Mouse (Mus musculus): Measurements from ENCODE around the gene Dnajb4. TPM values are rescaled to one million over a fixed set of nuclear protein-coding genes. Genes with fewer than 3 reads are reported as not detected.

Gene Dnajb4
- polyA plus RNA-seq, 1 experiment from 2014 or later: 21.6 TPM

DNA sequence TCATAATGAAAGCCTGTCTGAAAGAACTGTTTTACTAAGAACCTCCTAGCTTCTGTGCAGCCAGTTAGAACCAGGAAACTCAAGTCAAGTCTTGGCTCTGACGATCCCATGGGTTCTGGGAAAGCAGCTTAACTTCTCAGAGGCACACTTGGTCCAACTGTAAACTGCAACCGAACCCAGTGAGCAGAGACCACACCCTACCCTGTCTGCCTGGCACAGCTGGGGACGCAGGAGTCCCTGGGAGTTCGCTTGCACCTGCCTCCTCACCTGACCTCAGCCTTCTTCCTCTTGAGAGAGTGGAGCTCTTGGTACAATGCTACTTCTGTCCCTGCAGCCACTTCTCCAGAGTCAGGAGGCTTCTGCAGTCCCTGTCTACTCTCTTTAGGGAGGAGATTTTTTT is 49.5 kb downstream of the Dnajb4 start:
- no peaks in the 10 kb centered on the region; the same call in 1 of the 2 replicates for H3K4me1 ChIP-seq (ENCODE audit: control insufficient read depth, insufficient read depth, low read length)
- H3K4me3 ChIP-seq (ENCODE audit: low read depth, low read length): no peak overlapping the region
- 65% methylated on average over 4 of the region's 4 CpGs for WGBS
- H3K27me3 ChIP-seq (replicated peaks; ENCODE audit: control insufficient read depth, insufficient read depth, low read length): peaks cover 5% of the 10 kb centered on the region
- H3K9me3 ChIP-seq (replicated peaks; ENCODE audit: control insufficient read depth, low read length): no peaks in the 10 kb centered on the region
- no peak overlapping the region for H3K27ac ChIP-seq (ENCODE audit: low read depth, low read length)
- no peak for DNase-seq (ENCODE audit: low spot score)
- no peak overlapping the region for H3K4me2 ChIP-seq (ENCODE audit: low read length)
- ATAC-seq: no peak
- H3K36me3 ChIP-seq (ENCODE audit: control insufficient read depth, insufficient read depth, low read length): no peaks in the 10 kb centered on the region
- H3K9ac ChIP-seq (ENCODE audit: low read length): no peak overlapping the region

DNA sequence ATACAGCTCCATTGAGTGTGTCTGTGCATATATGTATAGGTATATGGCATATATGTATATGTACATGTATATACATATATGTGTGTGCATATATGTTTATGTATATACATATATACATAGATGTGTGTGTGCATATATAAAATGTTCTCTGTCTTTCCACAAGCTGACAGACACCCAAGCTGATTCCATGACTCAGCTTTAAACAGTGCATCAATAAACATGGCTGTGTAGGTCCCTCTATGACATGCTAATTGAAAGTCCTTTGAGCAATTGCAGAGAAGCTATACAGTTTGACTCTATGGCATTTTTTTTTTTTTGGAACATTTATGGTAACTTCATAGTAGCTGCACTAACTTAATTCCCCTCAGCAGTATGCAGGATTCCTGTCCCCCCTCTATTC is 50.8 kb downstream of the Dnajb4 start:
- H3K9me3 ChIP-seq (replicated peaks; ENCODE audit: control insufficient read depth, low read length): no peaks in the 10 kb centered on the region
- DNase-seq (ENCODE audit: low spot score): no peak
- no peaks in the 10 kb centered on the region for H3K36me3 ChIP-seq (ENCODE audit: control insufficient read depth, insufficient read depth, low read length)
- no peak overlapping the region for H3K9ac ChIP-seq (ENCODE audit: low read length)
- no peak overlapping the region for H3K4me2 ChIP-seq (ENCODE audit: low read length)
- ATAC-seq: peak; percentile 40; the same call in 1 of the 2 replicates
- H3K27me3 ChIP-seq (replicated peaks; ENCODE audit: control insufficient read depth, insufficient read depth, low read length): no peaks in the 10 kb centered on the region
- H3K4me1 ChIP-seq (ENCODE audit: control insufficient read depth, insufficient read depth, low read length): no peaks in the 10 kb centered on the region; the same call in 1 of the 2 replicates
- no peak overlapping the region for H3K27ac ChIP-seq (ENCODE audit: low read depth, low read length)
- no peak overlapping the region for H3K4me3 ChIP-seq (ENCODE audit: low read depth, low read length)

DNA sequence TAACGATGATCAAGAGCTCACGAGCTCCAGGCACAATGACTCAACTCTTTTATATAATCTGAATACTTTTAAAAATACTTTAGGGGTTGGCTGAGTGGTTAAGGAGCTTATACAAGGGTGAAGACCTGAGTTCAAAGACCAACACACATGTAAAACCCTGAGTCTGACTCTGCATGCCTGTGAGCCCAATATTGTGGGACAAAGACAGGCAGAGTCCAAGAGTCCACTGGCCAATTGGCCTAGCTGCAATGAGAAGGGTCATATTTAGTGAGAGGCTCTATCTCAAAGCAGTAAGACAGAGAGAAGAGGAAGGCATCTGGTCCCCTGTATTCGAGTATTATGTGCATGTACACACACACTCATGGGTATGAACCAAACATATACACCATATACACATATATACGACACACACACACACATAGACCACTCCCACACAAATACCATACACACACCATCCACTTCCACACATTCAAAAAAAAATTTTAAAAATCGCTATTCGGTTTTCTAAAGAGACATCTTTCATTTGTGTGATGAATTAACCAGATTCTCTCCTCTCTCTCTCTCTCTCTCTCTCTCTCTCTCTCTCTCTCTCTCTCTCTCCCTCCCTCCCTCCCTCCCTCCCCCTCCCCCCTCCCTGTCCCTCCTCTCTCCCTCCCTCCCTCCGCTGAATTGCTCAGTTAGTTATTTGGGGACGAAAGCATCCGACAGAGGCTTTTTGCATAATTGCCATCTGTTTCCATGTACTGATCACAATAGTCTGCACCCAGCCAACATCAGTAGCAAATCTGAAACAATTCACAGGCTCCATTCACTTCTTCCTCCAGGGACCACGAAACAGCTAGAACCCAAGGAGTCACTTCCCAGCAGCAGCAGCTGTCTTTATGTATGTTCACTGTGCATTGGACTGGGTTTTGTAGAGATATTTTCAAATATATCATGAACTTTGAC is 51.5 kb downstream of the Dnajb4 start:
- H3K4me2 ChIP-seq (ENCODE audit: low read length): no peak overlapping the region
- no peak overlapping the region for H3K27ac ChIP-seq (ENCODE audit: low read depth, low read length)
- no peaks in the 10 kb centered on the region for H3K27me3 ChIP-seq (replicated peaks; ENCODE audit: control insufficient read depth, insufficient read depth, low read length)
- peak; percentile 80 for DNase-seq (ENCODE audit: low spot score)
- ATAC-seq: peak; percentile 77
- H3K4me3 ChIP-seq (ENCODE audit: low read depth, low read length): no peak overlapping the region
- no peak overlapping the region for H3K9ac ChIP-seq (ENCODE audit: low read length)
- H3K9me3 ChIP-seq (replicated peaks; ENCODE audit: control insufficient read depth, low read length): no peaks in the 10 kb centered on the region
- no peaks in the 10 kb centered on the region; the same call in 1 of the 2 replicates for H3K4me1 ChIP-seq (ENCODE audit: control insufficient read depth, insufficient read depth, low read length)
- 52% methylated on average over 10 of the region's 10 CpGs for WGBS
- no peaks in the 10 kb centered on the region for H3K36me3 ChIP-seq (ENCODE audit: control insufficient read depth, insufficient read depth, low read length)

DNA sequence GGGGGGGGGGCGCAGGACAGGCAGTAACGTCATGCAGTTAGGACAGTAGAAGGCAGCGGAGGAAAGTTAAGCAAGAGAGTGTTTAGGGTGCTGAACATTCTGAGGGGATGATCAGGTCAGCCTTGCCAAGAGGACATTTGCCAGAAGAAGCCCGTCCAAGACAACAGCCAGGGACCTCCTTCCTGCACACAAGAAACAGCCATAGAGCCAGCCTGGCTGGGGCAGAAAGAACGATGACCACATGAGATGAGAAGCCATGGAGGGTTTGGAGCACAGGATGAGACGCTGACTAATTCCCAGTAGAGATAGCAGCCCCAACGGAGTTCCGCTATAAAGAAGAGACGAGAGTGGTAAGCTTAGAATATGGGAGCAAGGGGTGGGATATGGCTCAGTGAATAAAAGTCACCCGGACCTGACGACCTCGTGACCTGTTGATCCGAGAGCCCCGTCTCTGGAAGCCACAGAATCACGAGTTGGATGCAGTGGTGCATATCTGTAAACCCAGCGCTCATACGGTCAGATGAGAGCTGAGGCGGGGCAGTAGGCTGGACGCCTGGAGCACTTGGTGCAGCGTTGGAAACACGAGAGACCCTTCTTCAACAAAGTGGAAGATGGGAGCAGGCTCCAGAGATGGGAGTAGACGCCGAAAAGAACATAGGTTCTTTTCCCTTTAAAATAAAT is 53.1 kb downstream of the Dnajb4 start:
- Histone ChIP-seq H3K9ac (ENCODE audit: low read length) (no peak overlapping the region), H3K36me3 (ENCODE audit: control insufficient read depth, insufficient read depth, low read length) (no peaks in the 10 kb centered on the region), H3K27me3 (replicated peaks; ENCODE audit: control insufficient read depth, insufficient read depth, low read length) (no peaks in the 10 kb centered on the region), H3K4me2 (ENCODE audit: low read length) (no peak overlapping the region), H3K27ac (ENCODE audit: low read depth, low read length) (no peak overlapping the region), H3K9me3 (replicated peaks; ENCODE audit: control insufficient read depth, low read length) (no peaks in the 10 kb centered on the region), H3K4me3 (ENCODE audit: low read depth, low read length) (no peak overlapping the region), H3K4me1 (ENCODE audit: control insufficient read depth, insufficient read depth, low read length) (no peaks in the 10 kb centered on the region; the same call in 1 of the 2 replicates)
- DNase-seq (ENCODE audit: low spot score) (no peak), ATAC-seq (no peak)
- 84% methylated on average over 23 of the region's 23 CpGs for WGBS

DNA sequence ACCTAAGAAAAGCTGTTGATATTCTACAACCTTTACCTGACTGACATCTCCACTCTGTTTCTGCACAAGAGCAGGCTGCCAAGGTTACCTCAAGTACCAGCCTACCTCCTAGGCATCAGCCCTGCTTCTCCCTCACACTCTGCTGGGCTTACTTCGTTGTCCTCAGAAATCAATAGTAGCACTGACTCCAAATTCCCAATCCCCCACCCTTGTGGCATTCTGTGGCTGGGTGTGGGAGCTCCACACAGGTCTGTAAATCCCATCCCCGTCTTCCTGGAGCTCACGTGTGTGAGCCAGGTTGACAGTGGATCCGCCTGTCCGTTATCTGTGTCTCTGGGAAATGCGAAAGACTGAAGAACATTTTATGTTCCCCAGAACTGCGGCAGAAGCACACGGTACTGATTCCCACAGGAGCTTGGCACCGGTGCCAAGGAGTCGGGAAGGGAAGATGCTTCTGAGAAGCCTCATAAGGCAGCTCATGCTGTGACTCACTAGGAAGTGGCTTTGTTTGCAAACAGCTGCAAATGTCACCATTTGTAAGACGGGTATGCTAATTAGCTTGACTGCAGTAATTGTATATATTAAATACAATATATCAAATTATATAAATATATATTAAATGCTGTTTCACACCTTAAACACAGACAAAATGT is 54.7 kb downstream of the Dnajb4 start:
- peak; percentile 62; the same call in 1 of the 2 replicates for ATAC-seq
- no peak overlapping the region for H3K4me2 ChIP-seq (ENCODE audit: low read length)
- H3K9ac ChIP-seq (ENCODE audit: low read length): no peak overlapping the region
- H3K4me3 ChIP-seq (ENCODE audit: low read depth, low read length): no peak overlapping the region
- peak; percentile 78 for DNase-seq (ENCODE audit: low spot score)
- 40% methylated on average over 11 of the region's 11 CpGs for WGBS
- H3K27ac ChIP-seq (ENCODE audit: low read depth, low read length): no peak overlapping the region
- no peaks in the 10 kb centered on the region for H3K36me3 ChIP-seq (ENCODE audit: control insufficient read depth, insufficient read depth, low read length)
- H3K9me3 ChIP-seq (replicated peaks; ENCODE audit: control insufficient read depth, low read length): no peaks in the 10 kb centered on the region
- no peaks in the 10 kb centered on the region; the same call in 1 of the 2 replicates for H3K4me1 ChIP-seq (ENCODE audit: control insufficient read depth, insufficient read depth, low read length)
- no peaks in the 10 kb centered on the region for H3K27me3 ChIP-seq (replicated peaks; ENCODE audit: control insufficient read depth, insufficient read depth, low read length)

DNA sequence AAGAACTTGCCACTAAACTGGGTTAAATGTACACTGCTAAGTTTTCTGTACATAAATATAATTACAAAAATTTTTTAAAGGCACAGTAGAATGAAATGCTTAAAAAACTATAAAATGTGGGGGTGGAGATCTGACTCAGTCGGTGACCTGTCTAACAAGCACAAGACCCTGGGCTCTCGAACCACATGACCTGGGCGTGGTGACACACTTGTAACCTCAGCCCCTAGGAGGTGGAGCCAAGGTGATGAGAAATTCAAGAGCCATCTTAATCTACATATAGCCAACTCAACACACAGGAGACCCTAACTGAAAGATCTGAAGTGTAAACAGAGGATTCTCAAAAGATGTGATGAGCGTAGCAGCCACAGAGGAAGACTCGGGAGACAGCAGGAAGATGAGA is 56.0 kb downstream of the Dnajb4 start:
- no peaks in the 10 kb centered on the region; the same call in 1 of the 2 replicates for H3K4me1 ChIP-seq (ENCODE audit: control insufficient read depth, insufficient read depth, low read length)
- ATAC-seq: no peak
- no peaks in the 10 kb centered on the region for H3K36me3 ChIP-seq (ENCODE audit: control insufficient read depth, insufficient read depth, low read length)
- no peak overlapping the region for H3K27ac ChIP-seq (ENCODE audit: low read depth, low read length)
- no peak overlapping the region for H3K4me2 ChIP-seq (ENCODE audit: low read length)
- H3K9ac ChIP-seq (ENCODE audit: low read length): no peak overlapping the region
- no peaks in the 10 kb centered on the region for H3K27me3 ChIP-seq (replicated peaks; ENCODE audit: control insufficient read depth, insufficient read depth, low read length)
- H3K4me3 ChIP-seq (ENCODE audit: low read depth, low read length): no peak overlapping the region
- no peak for DNase-seq (ENCODE audit: low spot score)
- H3K9me3 ChIP-seq (replicated peaks; ENCODE audit: control insufficient read depth, low read length): no peaks in the 10 kb centered on the region
- 92% methylated on average over 5 of the region's 5 CpGs for WGBS

DNA sequence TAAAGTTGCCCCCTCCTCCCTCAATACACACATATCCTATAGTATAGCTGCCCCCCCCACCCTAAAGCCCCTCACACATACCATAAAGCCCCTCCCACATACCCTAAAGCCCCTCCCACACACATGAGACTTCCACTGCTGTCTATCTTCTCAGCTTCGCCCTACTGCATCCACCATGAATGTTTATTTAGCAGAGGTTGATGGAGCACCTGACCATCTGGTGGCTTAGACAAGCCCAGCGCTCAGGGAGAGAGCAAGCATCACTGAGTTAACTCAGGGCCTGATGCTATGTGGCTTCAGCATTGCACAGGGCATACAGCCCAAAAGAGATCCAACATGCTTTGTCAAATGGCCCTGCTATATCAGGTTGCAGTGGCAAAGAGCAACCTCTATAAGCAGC is 57.0 kb downstream of the Dnajb4 start:
- Histone ChIP-seq H3K36me3 (ENCODE audit: control insufficient read depth, insufficient read depth, low read length) (no peaks in the 10 kb centered on the region), H3K9me3 (replicated peaks; ENCODE audit: control insufficient read depth, low read length) (no peaks in the 10 kb centered on the region), H3K4me1 (ENCODE audit: control insufficient read depth, insufficient read depth, low read length) (no peaks in the 10 kb centered on the region; the same call in 1 of the 2 replicates), H3K27me3 (replicated peaks; ENCODE audit: control insufficient read depth, insufficient read depth, low read length) (no peaks in the 10 kb centered on the region), H3K4me3 (ENCODE audit: low read depth, low read length) (no peak overlapping the region), H3K4me2 (ENCODE audit: low read length) (no peak overlapping the region), H3K9ac (ENCODE audit: low read length) (no peak overlapping the region), H3K27ac (ENCODE audit: low read depth, low read length) (no peak overlapping the region)
- 85% methylated on average over 2 of the region's 2 CpGs for WGBS
- DNase-seq (ENCODE audit: low spot score): no peak
- no peak for ATAC-seq

DNA sequence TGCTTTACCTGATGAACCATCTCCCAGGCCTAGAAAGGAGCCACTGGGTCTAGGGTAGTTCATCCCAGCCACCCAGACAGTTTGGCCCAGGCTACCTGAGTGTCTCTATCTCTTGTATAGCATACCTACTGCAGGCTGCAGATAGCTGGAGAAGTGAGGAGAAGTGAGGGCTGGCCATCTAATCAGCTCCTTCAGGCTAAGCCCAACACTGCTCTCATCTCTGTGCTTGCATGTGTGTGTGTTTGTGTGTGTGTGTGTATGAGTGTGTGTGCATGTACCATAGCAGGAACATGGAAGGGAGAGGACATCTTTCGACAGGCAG is 57.7 kb downstream of the Dnajb4 start:
- no peaks in the 10 kb centered on the region for H3K27me3 ChIP-seq (replicated peaks; ENCODE audit: control insufficient read depth, insufficient read depth, low read length)
- H3K36me3 ChIP-seq (ENCODE audit: control insufficient read depth, insufficient read depth, low read length): no peaks in the 10 kb centered on the region
- H3K4me3 ChIP-seq (ENCODE audit: low read depth, low read length): no peak overlapping the region
- H3K4me2 ChIP-seq (ENCODE audit: low read length): no peak overlapping the region
- H3K9me3 ChIP-seq (replicated peaks; ENCODE audit: control insufficient read depth, low read length): no peaks in the 10 kb centered on the region
- no peaks in the 10 kb centered on the region; the same call in 1 of the 2 replicates for H3K4me1 ChIP-seq (ENCODE audit: control insufficient read depth, insufficient read depth, low read length)
- no peak overlapping the region for H3K9ac ChIP-seq (ENCODE audit: low read length)
- no peak overlapping the region for H3K27ac ChIP-seq (ENCODE audit: low read depth, low read length)
- ATAC-seq (no peak), DNase-seq (ENCODE audit: low spot score) (no peak)
- WGBS: 94% methylated on average over 1 of the region's 1 CpGs
